Mouse (Mus musculus) heart, postnatal 0 days (tissue): ENCODE data around the gene Exosc10.

ENCODE experiments used
- CTCF ChIP-seq: IDR thresholded peaks from 2 replicates; pipeline ENCODE4 v1.5.1; 2016; ENCODE audit warnings: antibody characterized with exemption, control low read depth, low read depth
- EP300 ChIP-seq: IDR thresholded peaks from 2 replicates; pipeline ENCODE4 v1.6.1; 2016; ENCODE audit warnings: antibody characterized with exemption, low read depth

DNA sequence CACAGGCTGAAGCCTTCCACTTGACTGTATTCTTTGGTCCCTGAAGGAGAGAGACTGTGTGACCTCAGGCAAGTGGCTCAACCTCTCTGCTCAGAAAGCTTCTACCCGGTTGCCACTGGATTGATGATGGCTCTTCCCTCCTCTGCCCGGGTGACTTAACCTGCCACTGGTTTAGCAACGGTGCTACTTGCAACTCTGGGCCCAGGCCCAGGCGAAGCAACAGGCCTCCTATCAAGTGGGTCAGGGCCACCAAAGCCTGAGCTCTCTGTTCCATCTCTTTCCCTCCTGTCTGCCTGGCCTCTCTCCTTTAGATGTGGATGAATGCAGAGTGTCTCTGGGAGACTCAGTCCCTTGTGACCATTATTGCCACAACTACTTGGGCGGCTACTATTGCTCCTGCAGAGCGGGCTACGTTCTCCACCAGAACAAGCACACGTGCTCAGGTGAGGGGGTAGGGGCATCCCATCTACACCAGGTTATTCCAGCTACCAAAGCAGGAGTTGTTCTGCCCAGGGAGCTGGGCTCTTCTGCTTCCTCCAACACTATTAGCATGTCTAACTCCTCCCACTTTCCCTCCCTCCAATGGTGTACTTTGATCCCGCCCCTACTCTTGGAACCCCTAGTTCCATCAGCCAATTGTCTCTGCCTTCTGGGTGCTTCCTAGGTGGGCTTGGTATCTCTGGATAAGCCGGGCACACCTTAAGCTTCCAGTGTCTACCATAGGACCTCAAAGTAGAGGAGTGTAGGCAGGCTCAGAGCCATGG lies 45.3 kb downstream of the Exosc10 start:
- no peak for TF ChIP-seq CTCF
- TF ChIP-seq EP300, result no peak
